Mouse (Mus musculus) lung, postnatal 0 days (tissue): Measurements from ENCODE around the gene Btaf1.

Experiments used
- CTCF ChIP-seq: IDR thresholded peaks from 2 replicates; pipeline ENCODE4 v1.5.1; 2016; ENCODE audit warnings: antibody characterized with exemption, mild to moderate bottlenecking
- EP300 ChIP-seq: IDR thresholded peaks from 2 replicates; pipeline ENCODE4 v1.6.1; 2016; ENCODE audit warnings: antibody characterized with exemption, mild to moderate bottlenecking, control low read depth

DNA sequence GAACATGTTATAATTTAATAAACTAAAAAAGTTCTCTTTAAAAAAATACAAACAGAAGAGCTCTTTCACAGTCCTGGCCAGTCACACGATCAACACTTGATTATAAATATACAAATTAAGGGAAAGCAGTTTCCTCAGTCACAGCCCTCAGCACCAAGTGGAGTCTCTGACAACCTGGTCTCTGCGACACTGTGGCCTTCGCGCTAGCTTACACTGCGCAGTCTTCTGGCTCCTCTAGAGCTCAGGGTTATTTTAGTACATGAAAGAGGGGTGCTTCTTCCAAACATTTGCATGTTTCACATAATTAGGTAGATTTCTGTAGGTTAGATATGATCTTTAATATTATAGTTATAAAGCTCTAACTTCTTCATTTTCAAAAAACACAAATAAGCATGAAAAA is 96.3 kb downstream of the Btaf1 start:
- TF ChIP-seq CTCF (no peak), EP300 (no peak)
